Mouse (Mus musculus) midbrain, embryonic 12.5 days (tissue): ENCODE measurements around the gene Hormad2. TPM values are rescaled to one million over a fixed set of nuclear protein-coding genes. Genes with fewer than 3 reads are reported as not detected.

ENCODE experiments used
- ATAC-seq: fragments of 200-750 bp; cut with Nextera tagmentation; 2 replicates; pipeline ENCODE4 v1.8.0; 2017; ENCODE audit warnings: low read depth, moderate TSS enrichment, moderate library complexity; ENCODE audit not compliant: low FRiP score
- H3K27ac ChIP-seq: fragments of 300-500 bp; sonication (generic); replicated peaks from 2 replicates; pipeline ENCODE4 v1.5.1; 2016; ENCODE audit warnings: mild to moderate bottlenecking
- H3K27me3 ChIP-seq: fragments of 300-500 bp; sonication (generic); 2 replicates; pipeline ENCODE4 v1.6.1; 2016; ENCODE audit warnings: mild to moderate bottlenecking
- H3K36me3 ChIP-seq: fragments of 300-500 bp; sonication (generic); 2 replicates; pipeline ENCODE4 v1.6.1; 2016
- H3K4me1 ChIP-seq: fragments of 300-500 bp; sonication (generic); 2 replicates; pipeline ENCODE4 v1.6.1; 2016
- H3K4me2 ChIP-seq: fragments of 300-500 bp; sonication (generic); replicated peaks from 2 replicates; pipeline ENCODE4 v1.6.1; 2016; ENCODE audit warnings: mild to moderate bottlenecking, moderate library complexity
- H3K4me3 ChIP-seq: fragments of 300-500 bp; sonication (generic); 2 replicates; pipeline ENCODE4 v1.5.1; 2016; ENCODE audit warnings: mild to moderate bottlenecking
- H3K9ac ChIP-seq: fragments of 300-500 bp; sonication (generic); replicated peaks from 2 replicates; pipeline ENCODE4 v1.6.1; 2016; ENCODE audit warnings: mild to moderate bottlenecking, moderate library complexity
- H3K9me3 ChIP-seq: fragments of 300-500 bp; sonication (generic); 2 replicates; pipeline ENCODE4 v1.6.1; 2016; ENCODE audit warnings: mild to moderate bottlenecking
- WGBS: fragments of 180-500 bp; shearing (Covaris S2); methylation state at CpG from one replicate; pipeline ENCODE4 v1.1.7; 2016; 5-methylcytosine and 5-hydroxymethylcytosine counted together
- polyA plus RNA-seq: library from polyadenylated mRNA; unstranded; fragments of >200 nt; fragmentation: Nextera tagmentation; extraction: Ambion mirVana; gene quantifications from 2 replicates; pipeline ENCODE4 v1.2.1, GENCODE M21; 2016

The Hormad2 gene
- polyA plus RNA-seq = not detected in 2 replicates

DNA sequence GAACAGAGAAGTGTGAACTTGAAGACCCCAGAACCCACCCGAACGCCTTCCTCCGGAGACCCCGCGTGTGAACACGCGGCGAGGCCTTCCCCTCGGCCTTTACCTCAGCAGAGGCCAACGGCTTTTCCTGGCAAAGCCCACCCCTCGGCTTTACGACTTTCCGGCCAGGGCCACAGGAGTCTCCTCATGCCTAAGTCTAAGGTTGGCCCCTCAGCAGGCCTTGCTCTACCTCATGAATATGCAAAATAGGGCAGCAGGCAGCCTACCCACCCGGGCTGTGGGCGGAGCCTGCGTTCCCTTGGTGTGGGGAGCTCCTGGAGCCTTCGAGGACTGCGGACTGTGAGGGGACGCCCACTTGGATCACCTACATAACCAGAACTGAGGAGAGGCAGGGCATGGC lies at the start of gene Hormad2:
Gene Hormad2, minus strand, starts transcription at position 128 of the 400 bp plus-strand sequence.
- Histone ChIP-seq H3K27me3 (no peaks in the 10 kb centered on the region), H3K4me3 (no peak within 1 kb of the TSS), H3K4me1 (peaks cover 5% of the 10 kb centered on the region; the same call in 1 of the 2 replicates), H3K4me2 (no peak within 1 kb of the TSS), H3K9ac (no peak within 1 kb of the TSS), H3K9me3 (no peaks in the 10 kb centered on the region), H3K36me3 (no peaks in the 10 kb centered on the region), H3K27ac (no peak within 1 kb of the TSS)
- 53% methylated on average over 19 of the region's 19 CpGs for WGBS
- ATAC-seq = no peak

- ATAC-seq = no peak
- Histone ChIP-seq H3K4me1 (no peaks in the 10 kb centered on the region), H3K27ac (no peak overlapping the region), H3K4me2 (no peak overlapping the region), H3K27me3 (no peaks in the 10 kb centered on the region), H3K4me3 (no peak overlapping the region), H3K9ac (no peak overlapping the region), H3K9me3 (no peaks in the 10 kb centered on the region), H3K36me3 (peaks cover 89% of the 10 kb centered on the region)
- WGBS = 94% methylated on average over 4 of the region's 4 CpGs
Observed at GRCm38 (mm10) chr11:4489207-4489606, 48.3 kb upstream of the Hormad2 start.

DNA sequence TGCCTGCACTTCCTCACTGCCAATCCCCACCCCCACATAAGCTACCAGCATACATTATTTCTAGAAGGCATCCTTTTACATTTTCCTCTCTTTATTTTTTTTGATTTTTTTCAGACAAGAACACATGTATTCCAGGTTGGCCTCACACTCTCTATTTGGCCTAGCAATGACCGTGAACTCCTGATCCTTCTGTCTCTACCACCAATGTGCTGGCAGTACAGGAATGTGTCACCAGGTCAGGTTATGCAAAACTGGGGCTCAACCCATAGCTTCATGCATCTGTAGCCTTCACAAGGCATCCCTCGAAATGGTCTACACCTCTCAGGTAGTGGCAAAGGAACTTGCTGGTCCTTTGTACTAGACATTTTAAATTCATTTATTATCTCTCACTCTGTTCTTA lies 47.9 kb upstream of the Hormad2 start:
- Histone ChIP-seq H3K9me3 (no peaks in the 10 kb centered on the region), H3K27me3 (no peaks in the 10 kb centered on the region), H3K4me3 (no peak overlapping the region), H3K4me2 (no peak overlapping the region), H3K4me1 (no peaks in the 10 kb centered on the region), H3K27ac (no peak overlapping the region), H3K36me3 (peaks cover 93% of the 10 kb centered on the region), H3K9ac (no peak overlapping the region)
- no peak for ATAC-seq
- 97% methylated on average over 2 of the region's 2 CpGs for WGBS

DNA sequence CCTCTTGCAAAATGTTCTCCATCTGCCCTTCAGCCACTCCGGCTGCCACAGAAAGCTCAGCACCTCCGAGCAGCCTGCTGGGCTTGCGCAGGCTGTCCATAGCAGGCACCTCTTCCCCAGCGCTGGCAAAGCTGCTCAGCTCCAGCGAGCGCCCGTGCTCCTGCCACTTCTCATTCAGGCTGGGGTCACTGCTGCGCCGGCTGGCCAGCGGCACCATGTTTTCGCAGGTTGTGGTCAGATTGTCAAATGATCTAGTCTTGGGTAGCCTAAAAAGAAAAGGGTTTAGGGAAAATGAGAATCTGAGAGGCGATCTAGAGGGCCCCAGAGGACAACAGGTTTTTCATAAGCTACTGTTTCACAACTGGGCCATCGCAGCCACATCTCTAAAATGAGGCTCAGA lies 47.5 kb upstream of the Hormad2 start:
- Histone ChIP-seq H3K4me3 (no peak overlapping the region), H3K4me2 (no peak overlapping the region), H3K9ac (no peak overlapping the region), H3K36me3 (peaks cover 96% of the 10 kb centered on the region), H3K27me3 (no peaks in the 10 kb centered on the region), H3K9me3 (no peaks in the 10 kb centered on the region), H3K4me1 (no peaks in the 10 kb centered on the region), H3K27ac (no peak overlapping the region)
- WGBS = 96% methylated on average over 13 of the region's 13 CpGs
- ATAC-seq = no peak

GRCm38 (mm10) chr11:4487401-4487965 lies 46.6 kb upstream of the Hormad2 start:
- Histone ChIP-seq H3K9me3 (no peaks in the 10 kb centered on the region), H3K27me3 (no peaks in the 10 kb centered on the region), H3K4me3 (no peak overlapping the region), H3K4me2 (no peak overlapping the region), H3K9ac (no peak overlapping the region), H3K4me1 (no peaks in the 10 kb centered on the region), H3K36me3 (peaks cover 99% of the 10 kb centered on the region), H3K27ac (no peak overlapping the region)
- no peak for ATAC-seq
- 91% methylated on average over 8 of the region's 8 CpGs for WGBS

GRCm38 (mm10) chr11:4484541-4484940 lies 43.6 kb upstream of the Hormad2 start:
- Histone ChIP-seq H3K9me3 (no peaks in the 10 kb centered on the region), H3K4me3 (no peak overlapping the region), H3K4me1 (no peaks in the 10 kb centered on the region), H3K27ac (no peak overlapping the region), H3K4me2 (no peak overlapping the region), H3K36me3 (peaks cover 96% of the 10 kb centered on the region), H3K27me3 (no peaks in the 10 kb centered on the region), H3K9ac (no peak overlapping the region)
- ATAC-seq = no peak
- WGBS = 90% methylated on average over 5 of the region's 5 CpGs

GRCm38 (mm10) chr11:4482641-4483040 lies 41.7 kb upstream of the Hormad2 start:
- Histone ChIP-seq H3K4me3 (no peak overlapping the region), H3K27me3 (no peaks in the 10 kb centered on the region), H3K27ac (no peak overlapping the region), H3K9ac (no peak overlapping the region), H3K36me3 (peaks cover 86% of the 10 kb centered on the region), H3K4me1 (no peaks in the 10 kb centered on the region), H3K4me2 (no peak overlapping the region), H3K9me3 (no peaks in the 10 kb centered on the region)
- no peak for ATAC-seq
- 76% methylated on average over 5 of the region's 5 CpGs for WGBS

DNA sequence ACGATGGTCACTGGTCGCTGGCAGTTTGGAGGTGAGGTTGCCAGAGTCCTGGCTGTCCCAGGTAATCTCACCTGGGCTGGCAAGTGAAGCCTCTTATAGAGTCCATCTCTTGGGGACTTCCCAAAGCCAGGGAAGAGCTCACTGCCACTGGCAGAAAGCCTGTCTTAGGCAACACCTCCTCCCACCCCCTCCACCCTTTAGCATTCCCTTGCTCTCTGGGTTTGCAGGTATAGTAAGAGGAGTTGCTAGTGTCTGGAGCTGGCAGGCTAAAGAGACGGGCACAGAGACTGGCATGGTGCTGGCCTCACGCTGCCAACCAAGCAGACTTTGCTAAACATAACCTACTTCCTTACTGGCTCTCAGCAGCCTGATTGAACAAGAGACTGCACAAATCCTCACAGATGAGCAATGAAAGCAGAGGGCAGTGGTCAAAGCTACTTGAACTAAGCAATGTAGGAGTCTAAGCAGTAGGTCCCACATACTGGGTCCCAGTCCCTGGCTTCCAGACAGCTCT lies 35.3 kb upstream of the Hormad2 start:
- H3K36me3 ChIP-seq = peaks cover 22% of the 10 kb centered on the region
- ATAC-seq = no peak
- no peak overlapping the region for H3K4me2 ChIP-seq
- no peak overlapping the region for H3K4me3 ChIP-seq
- H3K9ac ChIP-seq = no peak overlapping the region
- no peaks in the 10 kb centered on the region for H3K9me3 ChIP-seq
- H3K27me3 ChIP-seq = no peaks in the 10 kb centered on the region
- no peak overlapping the region for H3K27ac ChIP-seq
- 85% methylated on average over 4 of the region's 4 CpGs for WGBS
- H3K4me1 ChIP-seq = no peaks in the 10 kb centered on the region; the same call in 1 of the 2 replicates

- Histone ChIP-seq H3K36me3 (no peaks in the 10 kb centered on the region), H3K4me1 (no peaks in the 10 kb centered on the region; the same call in 1 of the 2 replicates), H3K27me3 (no peaks in the 10 kb centered on the region), H3K9ac (no peak overlapping the region), H3K4me3 (no peak overlapping the region), H3K9me3 (no peaks in the 10 kb centered on the region), H3K4me2 (no peak overlapping the region), H3K27ac (no peak overlapping the region)
- WGBS = 82% methylated on average over 7 of the region's 7 CpGs
- no peak for ATAC-seq
Observed at GRCm38 (mm10) chr11:4472464-4473179, 31.7 kb upstream of the Hormad2 start.

- Histone ChIP-seq H3K27me3 (no peaks in the 10 kb centered on the region), H3K9ac (no peak overlapping the region), H3K9me3 (no peaks in the 10 kb centered on the region), H3K4me2 (no peak overlapping the region), H3K36me3 (no peaks in the 10 kb centered on the region), H3K4me3 (no peak overlapping the region), H3K27ac (no peak overlapping the region), H3K4me1 (no peaks in the 10 kb centered on the region; the same call in 1 of the 2 replicates)
- 88% methylated on average over 5 of the region's 5 CpGs for WGBS
- no peak for ATAC-seq
Observed at GRCm38 (mm10) chr11:4471734-4472133, 30.8 kb upstream of the Hormad2 start.

DNA sequence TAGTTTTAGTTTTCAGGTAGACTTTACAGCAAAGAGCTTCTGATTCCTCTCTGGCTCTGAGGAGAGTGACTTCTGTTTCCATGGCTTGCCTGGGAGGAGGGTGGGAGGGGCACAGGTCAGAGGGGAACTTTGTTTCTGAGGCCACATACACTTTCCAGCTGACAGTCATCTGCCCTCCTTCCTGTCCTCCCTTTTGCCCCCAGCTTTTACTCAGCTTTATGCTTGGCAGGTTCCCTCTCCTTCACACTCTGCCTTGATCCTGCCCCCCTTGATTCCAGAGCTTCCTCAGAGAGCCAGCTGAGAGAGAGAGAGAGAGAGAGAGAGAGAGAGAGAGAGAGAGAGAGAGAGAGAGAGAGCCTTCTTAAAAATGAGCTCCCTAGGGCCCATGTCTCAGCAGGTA lies 30.3 kb upstream of the Hormad2 start:
- ATAC-seq = no peak
- Histone ChIP-seq H3K9me3 (no peaks in the 10 kb centered on the region), H3K4me3 (no peak overlapping the region), H3K4me2 (no peak overlapping the region), H3K4me1 (no peaks in the 10 kb centered on the region; the same call in 1 of the 2 replicates), H3K36me3 (no peaks in the 10 kb centered on the region), H3K27ac (no peak overlapping the region), H3K9ac (no peak overlapping the region), H3K27me3 (no peaks in the 10 kb centered on the region)

GRCm38 (mm10) chr11:4469091-4469490 lies 28.2 kb upstream of the Hormad2 start:
- Histone ChIP-seq H3K9me3 (no peaks in the 10 kb centered on the region), H3K9ac (no peak overlapping the region), H3K27me3 (no peaks in the 10 kb centered on the region), H3K27ac (no peak overlapping the region), H3K36me3 (no peaks in the 10 kb centered on the region), H3K4me2 (no peak overlapping the region), H3K4me3 (no peak overlapping the region), H3K4me1 (no peaks in the 10 kb centered on the region; the same call in 1 of the 2 replicates)
- ATAC-seq = no peak
- WGBS = 69% methylated on average over 5 of the region's 5 CpGs
